Mouse (Mus musculus) embryo, embryonic 9.5 days (tissue): ENCODE results near the gene Slc6a11.

ENCODE experiments used
- DNase-seq: peaks from one replicate; pipeline ENCODE4 v3.0.0-alpha.2; 2017; ENCODE audit errors: extremely low spot score

The Slc6a11 gene

DNA sequence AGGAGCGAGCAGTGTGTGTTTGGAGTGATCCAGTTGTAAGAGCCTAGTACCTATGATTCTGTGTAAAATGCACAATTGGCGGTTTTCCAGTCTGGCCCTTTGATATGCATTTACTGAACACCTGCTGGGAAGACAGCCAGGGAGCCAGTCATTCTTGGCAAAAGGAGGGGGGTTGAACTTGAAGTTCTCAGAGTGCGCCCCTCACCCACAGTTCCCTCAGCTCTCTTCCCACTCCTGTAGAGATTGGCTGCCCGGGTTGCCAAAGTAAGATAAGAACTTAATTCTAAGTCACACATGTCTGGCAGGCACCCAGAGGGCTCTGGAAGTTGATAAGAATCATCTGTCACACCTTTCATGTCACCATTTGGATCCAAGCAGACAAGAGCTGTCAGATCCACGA, 133.4 kb downstream of the Slc6a11 start:
- no peak for DNase-seq

DNA sequence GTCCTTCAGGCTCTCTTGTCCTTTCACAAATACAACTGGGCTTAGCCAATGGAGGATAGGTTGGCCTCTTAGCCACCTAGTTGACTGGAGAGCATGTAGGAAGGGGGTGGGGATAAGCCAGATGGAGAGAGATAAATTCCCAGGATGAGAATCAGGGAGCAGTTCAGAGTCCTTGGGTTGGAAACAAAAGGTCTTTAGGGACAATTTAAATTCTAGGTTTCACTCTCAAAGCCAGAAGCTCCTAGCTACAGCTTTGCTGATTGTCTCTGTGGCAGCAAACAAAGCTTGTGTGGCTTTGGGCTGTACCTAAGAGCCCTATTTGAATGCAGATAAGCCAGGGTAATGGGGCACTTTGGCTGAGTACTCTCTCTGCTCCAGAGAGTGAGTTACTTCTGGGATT, 135.2 kb downstream of the Slc6a11 start:
- no peak for DNase-seq

DNA sequence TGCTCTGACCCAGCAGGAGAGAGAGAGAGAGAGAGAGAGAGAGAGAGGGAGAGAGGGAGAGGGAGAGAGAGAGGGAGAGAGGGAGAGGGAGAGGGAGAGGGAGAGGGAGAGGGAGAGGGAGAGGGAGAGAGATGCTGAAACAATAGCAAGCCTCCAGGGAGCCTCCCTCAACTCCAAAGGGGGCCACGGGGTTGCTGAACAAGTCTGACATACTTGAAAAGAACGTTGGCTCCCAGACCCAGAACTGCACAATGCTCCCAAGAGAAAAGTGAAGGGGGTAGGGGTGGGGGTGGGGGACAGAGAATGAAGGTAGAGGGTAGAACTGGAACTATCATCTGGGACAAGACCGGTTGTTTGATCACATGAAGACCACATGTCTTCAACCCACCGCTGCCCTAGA, 136.9 kb downstream of the Slc6a11 start:
- no peak for DNase-seq

DNA sequence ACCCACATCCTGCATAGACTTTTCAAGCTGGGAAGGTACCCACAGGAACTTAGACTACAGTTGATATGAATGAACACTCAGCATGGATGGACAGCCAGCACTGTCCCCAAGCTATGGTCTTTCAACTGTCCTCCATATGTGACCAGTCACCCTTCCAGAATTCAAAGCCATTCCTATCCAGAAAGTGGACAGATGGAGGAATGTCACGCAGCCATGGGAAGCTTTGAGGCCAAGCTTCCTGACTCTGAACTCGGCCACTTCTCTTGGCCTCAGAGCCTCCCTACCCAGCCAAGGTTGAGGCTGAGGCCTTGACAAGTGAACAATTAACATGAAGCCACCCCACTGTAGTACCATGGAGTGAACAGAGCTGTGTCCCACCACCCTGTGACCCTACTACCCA, 138.5 kb downstream of the Slc6a11 start:
- no peak for DNase-seq

DNA sequence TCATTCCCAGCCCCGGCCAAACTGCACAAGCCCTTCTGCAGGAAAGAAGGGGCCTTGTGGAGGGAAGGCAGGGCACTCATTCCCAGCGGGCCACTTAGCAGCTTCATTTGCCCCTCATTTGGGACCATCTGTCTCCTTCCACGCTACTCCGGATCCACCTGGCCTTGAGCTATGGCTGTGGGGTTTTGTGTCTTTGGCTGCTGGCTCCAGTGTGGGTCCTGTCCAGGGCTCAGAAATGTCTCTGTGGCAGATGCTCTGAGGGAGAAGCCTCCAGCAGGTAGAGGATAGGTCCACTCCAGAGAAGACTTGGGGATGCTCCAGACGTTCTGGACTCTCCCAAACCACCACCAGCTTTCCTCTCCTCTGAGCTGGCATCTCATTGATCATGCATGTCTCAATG, 139.8 kb downstream of the Slc6a11 start:
- DNase-seq = no peak

DNA sequence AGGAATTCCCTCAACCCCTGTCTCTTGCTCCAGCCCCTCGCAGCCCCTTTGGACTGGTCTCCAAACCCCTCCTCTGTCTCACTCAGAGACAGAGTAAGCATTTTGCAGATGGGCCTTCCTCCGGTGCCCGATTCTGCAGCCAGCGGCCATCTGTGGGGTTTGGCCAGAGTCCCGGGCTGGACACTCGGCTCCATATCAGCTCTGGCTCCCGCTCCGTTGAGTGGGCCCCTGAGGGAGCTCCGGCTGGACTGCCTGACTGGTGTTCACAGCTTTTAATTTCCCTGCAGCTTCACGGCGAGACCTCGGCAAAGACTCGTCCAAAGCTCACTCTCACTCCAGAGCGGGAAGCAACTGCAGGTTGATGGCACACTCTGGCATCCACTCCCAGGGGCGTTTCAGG, 141.2 kb downstream of the Slc6a11 start:
- DNase-seq = no peak

DNA sequence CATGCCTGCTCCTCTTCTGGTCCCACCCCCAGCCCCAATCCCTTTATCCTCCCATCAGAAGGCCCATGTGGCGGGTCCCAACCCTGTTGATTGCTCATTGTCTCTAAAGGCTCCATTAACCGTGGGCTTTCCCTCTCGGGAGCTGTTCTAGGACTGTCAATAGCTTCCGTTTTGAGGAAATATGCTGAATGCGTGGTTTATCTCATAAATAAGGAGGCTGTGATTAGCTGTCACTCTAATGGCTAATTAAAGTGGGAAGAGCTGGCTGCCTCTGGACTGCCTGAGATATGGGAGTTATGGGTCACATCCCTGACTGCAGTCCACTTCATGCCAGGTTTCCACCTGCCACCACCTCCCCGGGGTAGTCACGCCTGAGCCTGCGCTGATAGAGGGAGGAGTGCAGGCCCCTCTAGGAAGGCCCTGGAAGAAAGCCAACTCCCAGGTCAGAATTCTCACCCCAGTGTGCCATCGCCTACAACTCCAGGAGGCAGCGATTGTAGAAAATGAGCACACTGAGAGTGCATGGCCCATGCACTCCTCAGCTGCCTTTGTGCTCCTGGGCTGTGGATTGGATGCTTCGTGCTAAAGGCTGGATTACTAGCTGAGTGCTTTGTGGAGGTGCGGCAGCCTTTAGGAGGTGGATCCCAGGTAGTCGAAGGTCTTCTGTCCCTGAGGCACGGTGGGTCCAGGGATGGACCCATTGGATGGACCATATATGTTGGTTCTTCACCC, 143.1 kb downstream of the Slc6a11 start:
- DNase-seq = no peak

DNA sequence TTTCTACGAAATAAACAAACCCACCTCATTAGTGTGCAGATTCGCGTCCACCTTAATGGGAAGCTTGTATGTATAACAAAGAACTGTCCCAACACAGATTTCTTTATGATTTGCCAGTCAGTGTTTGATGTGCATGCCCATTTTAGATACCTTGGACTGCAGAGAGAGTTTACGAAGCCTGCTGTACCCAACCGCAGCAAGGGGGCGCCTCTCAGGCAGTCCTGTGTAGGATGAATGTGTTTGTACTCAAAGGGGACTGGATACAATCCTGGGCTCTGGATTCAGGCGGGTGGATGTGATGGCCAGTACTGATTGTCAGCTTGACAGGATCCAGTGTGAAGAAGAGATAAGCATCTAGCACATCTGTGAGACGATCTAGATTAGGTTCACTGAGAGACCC, 144.8 kb downstream of the Slc6a11 start:
- DNase-seq = no peak

DNA sequence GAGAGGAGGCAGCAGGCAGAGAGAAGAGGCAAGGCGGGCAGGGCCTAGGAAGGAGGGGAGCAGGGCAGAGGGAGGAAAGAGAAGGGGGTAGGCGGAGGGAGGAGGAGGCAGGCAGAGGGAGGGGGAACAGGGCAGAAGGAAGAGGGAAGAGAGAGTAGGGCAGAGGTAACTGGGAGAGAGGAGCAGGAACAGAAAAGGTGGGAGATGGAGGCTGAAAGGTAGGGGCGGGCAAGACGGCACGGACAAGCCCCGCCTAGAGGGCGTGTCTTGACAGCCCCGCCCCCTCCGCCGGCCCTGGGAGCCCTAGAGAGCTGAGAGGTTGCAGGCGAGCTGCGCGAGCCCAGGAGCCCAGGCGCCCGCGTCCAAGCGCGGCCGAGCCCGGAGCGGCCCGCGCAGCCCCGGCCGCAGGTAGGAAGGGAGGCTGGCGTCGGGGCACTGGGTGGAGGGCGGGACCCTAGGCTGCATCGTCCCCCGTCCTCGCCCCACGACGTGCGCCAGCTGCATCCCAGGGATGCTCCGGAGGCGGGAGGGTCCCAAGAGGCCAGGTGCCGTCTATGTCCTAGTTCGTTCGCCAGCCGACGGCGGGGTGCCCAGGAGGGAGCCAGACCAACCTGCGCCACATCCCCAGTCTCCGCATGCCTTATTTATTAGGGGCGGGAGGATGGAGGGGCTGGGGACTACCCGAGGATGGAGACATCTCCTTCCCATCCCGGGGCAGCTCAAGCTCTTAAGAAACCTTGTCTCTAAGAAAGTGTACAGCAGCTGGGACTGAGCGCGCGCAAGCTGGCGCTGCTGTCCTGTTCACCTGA, 151.6 kb downstream of the Slc6a11 start, which contains the start of gene Slc6a1:
TSS of gene Slc6a1 (plus strand) at position 167 of the 809 bp plus-strand sequence.
- DNase-seq = peak; percentile 64

DNA sequence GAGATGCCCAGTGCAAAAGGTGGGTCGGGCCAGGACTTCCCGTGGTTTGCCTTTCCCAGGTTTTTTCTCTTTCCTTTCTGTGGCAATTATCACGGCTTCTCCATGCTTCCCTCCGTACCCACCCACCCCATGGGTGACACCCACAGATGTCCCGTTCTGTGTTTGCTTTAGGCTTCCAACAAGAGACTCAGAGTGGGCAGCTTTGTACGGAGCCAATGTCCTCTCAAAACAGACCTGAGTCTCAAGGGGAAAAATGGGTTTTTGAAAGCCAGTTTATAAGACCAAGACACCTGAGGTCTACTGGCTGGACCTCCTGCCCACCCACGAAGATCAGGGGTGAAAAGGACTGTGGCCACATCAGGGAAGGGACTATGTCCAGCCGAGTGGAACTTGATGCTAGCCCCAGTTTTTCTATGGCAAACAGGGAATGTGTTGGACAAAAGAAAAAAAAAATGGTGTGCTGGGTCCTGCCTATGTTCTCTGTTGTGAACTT, 152.3 kb downstream of the Slc6a11 start:
- no peak for DNase-seq

DNA sequence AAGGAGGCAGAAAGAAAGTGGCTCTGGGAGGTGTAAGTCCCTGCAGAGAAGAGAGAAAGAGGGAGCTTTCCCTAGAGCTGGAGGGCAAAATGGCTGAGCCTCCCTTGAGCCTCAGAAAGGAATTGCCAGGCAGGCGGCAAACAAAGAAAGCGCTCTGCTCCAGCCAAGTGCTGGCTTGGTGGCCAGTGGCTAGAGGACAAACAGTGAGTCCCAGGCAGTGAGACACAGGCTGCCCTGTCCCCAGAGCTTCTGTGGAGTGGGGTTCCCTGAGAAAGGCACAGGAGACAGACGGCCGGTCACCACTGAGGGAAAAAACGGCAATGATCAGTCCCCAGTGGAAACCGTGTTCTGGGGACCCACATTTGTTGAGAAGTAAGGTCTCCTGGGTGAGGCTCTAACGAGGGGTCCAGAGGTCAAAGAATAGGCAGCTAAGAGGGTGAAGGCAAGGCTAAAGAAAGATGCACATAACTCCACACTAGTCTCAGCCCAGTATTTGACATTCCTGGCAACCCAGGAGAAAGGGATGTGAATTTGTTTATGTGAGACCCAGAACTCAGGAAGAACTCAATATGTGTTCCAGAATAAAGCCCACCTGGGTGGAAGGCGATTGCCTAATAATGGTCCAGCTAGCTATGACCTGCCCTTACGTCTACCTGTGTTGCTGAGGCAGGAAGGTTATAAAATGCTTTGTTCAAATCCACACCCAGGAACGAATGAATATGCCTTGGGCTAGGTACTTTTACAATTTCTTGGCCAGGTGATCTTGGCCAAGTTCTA, 153.1 kb downstream of the Slc6a11 start:
- no peak for DNase-seq

DNA sequence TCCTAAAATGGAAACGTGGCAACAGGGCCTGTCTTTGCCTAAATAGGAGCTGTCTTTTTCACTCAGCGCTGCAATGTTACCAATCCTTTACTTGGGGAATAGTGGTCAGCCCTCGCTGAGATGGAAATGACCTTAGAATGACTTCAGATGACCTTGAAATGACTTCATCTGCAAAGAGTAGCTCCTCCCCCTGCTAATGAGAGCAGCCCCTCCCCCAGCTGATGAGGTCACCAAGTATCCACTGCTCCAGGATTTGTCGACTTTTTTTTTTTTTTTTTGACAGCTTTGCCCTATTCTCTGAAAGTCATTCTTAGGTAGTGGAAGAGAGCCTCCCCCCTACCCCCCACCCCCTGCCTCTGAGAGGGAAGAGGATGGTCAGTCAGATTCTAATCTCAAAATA, 154.4 kb downstream of the Slc6a11 start:
- DNase-seq = no peak

DNA sequence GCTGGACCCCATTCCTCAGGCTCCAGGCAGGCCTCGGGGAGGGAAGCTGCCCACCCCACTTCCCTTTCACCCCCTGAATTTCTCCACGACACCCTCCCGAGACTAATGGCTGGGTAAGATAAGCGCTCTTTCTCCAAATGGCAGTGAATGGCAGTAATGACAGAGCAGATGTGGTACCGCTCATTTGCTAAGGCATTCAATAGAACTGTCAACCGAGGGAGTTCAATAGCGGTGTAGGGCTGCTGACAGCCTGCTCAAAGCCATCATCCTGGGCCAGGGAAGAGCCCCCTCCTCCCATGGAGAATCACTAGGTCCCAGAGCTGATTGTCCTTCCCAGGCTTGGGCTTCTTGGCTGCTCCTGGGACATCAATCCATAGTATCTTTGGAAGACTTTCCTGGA, 158.1 kb downstream of the Slc6a11 start:
- no peak for DNase-seq

DNA sequence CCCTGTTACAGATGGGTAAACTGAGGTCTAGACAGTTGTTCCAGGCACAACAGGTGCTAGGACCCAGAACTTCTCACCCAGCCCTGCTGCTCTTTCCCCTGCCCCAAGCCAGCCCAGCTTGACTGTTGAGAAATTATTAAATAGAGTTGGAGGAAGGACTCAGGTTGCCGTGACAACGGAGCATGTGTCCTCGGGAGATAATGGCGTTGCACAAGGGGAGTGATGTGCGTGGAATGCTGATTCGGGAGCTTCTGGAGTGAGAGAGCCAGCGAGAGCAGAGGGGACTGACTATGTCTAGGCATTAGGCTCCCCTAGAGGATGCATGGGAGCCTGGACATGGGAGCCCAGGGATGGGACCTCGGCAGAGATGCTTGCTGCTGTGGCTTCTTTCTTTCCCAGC, 159.1 kb downstream of the Slc6a11 start:
- peak; percentile 27 for DNase-seq

DNA sequence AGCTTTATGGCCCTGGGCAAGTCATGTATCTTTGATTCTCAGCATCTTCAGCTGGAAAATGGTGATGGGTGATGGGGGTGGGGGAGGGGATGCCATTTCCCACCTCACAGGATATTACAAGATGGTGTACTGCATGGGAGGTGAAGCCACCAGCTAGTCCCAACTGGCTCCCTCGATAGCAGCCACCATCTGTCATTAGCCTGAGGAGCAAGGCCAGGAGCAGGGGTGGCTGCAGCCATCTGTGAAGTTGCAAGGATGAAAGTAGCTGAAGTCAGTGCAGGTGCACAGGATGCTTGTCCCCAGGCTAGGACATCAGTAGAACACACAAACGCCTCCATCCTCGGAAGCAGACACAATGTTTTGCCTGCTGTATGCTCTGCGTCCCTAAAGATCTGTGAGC, 159.9 kb downstream of the Slc6a11 start:
- no peak for DNase-seq

DNA sequence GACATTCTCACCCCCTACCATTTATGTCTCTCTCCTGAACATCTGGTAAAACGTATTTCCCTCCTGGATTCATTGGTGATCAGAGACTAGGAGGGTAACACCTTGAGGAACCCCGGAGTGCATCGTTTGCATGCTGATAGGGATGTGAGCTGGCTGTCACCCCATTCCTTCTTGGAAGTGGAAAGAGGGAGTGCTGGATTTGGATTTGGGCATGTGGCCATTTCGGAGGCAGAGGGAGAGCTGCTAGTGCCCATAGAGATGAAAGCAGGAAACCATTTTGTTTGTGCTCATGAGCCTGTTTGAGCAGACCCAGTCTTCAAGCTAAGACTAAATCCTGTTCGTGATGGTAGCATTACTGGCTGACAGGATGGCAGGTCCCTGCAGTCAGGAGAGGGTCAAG, 160.4 kb downstream of the Slc6a11 start:
- DNase-seq = no peak

DNA sequence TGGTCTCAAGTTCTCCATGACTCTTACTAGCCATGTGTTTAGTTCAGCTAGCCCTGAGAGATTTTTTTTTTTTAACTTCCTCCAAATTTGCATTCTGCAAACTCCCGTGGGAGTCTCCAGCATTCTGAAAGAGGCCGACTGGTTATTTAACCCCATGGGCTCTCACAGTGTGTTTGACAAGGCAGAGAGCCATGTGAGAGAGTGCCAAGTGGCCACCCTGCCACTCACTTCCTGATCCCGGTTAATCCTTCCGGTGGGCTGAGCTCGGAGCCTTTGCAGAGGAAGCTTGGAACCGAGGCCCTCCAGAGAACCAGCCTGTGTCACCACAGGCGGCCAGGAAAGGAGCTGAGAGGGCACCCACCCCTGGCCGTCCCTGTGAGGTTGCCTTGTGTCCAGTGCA, 162.5 kb downstream of the Slc6a11 start:
- no peak for DNase-seq

DNA sequence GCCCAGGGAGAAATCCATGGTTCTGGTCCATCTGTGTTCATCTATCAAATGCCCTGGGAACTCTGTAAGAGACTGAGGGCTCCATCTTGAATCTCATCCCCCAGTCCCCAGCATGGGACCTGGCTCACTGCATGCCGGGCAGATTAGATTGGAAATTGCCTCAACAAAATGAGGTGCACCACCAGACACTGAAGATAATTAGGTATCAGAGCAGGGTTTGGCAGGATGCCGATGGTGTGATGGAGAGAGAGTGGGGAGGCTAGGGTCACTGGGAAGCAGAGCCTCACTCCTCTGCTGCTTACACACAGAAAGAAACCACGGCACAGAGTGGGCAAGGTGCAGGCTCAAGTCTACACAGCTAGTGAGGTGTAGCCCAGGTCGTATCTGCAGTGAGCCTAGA, 164.0 kb downstream of the Slc6a11 start:
- no peak for DNase-seq

DNA sequence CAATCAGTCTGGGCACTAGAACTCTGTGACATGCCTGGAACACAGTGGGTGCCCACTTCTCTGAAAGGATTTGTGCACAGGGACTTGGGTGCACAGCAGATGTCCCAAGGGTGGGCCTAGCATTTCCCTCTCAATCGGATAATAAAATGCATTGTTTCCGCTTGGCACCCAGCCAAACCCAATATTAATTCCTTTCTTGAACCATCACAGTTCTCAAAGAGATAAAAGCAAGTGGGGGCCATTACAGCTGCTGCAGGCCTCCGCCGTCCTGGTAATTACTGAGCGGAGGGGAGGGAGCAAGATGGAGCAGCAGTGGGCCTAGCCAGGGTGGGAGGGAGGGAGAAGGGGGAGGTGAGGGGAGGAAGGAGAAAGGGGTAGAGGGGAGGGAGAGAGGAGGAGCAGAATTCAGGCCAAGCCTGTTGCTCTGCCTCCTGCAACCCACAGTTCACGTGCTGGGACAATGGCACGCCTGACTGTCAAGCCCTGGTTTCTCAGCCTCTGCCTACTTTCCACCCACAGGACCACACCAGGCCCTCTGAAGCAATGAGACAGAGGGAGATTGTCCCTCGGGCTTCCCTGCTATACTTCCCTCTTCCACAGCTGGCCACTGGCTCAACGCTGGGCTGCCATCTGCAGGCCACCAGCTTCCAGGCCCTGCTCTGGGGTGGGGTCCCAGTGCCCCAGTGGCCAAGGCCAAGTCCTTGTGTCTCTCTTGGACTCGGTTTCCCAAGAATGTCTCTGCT, 166.4 kb downstream of the Slc6a11 start:
- no peak for DNase-seq
